In genomic region chr7:113607928-113608327, GRCm38 (mm10) we compare ENCODE assay signal across 9 mouse cellular contexts.
DNase-seq lines count a peak whose midpoint lies in the region; ATAC-seq and TF ChIP-seq lines count a peak whose summit lies in the region.
"Had no signal": no experiment of that assay in that cellular context is flagged by ENCODE, and none has a peak within 500 bp of the region (broad histone marks: within the 10 kb centered on the region; RNA-seq: fewer than 3 reads in every experiment).

No protein-coding gene starts in this region.

- no peak for ATAC-seq in lung, postnatal 0 days
- no peak for ATAC-seq in heart, postnatal 0 days (ENCODE audit: insufficient read depth, low read depth)
- no peak for ATAC-seq in limb, embryonic 14.5 days (ENCODE audit: low FRiP score, low read depth)
- no peak for ATAC-seq in stomach, postnatal 0 days (ENCODE audit: low FRiP score, low TSS enrichment)
- no peak for ATAC-seq in erythroid progenitor cell, adult 5-6 weeks (replicated peaks; ENCODE audit: low FRiP score, poor library complexity, severe bottlenecking)

- H3K27ac ChIP-seq in lung, postnatal 0 days (ENCODE audit: low read length) = no peak overlapping the region
- H3K27ac ChIP-seq in heart, postnatal 0 days (ENCODE audit: low read depth) = no peak overlapping the region
- no peak overlapping the region for H3K27ac ChIP-seq in limb, embryonic 14.5 days (replicated peaks; ENCODE audit: low read depth, low read length)
- no peak overlapping the region for H3K27ac ChIP-seq in stomach, postnatal 0 days (replicated peaks)
- H3K27ac ChIP-seq: limb, embryonic 15.5 days had no signal

- 23% methylated on average over 9 of the region's 9 CpGs for WGBS in lung, postnatal 0 days
- 32% methylated on average over 9 of the region's 9 CpGs for WGBS in heart, postnatal 0 days
- 33% methylated on average over 9 of the region's 9 CpGs for WGBS in limb, embryonic 14.5 days
- 36% methylated on average over 9 of the region's 9 CpGs for WGBS in stomach, postnatal 0 days

- H3K9me3 ChIP-seq in lung, postnatal 0 days (ENCODE audit: low read length) = no peaks in the 10 kb centered on the region
- H3K9me3 ChIP-seq in heart, postnatal 0 days (replicated peaks; ENCODE audit: control insufficient read depth, low read length) = no peaks in the 10 kb centered on the region; the same call in 1 of the 2 replicates
- H3K9me3 ChIP-seq in limb, embryonic 14.5 days (ENCODE audit: control insufficient read depth, low read length) = no peaks in the 10 kb centered on the region
- H3K9me3 ChIP-seq in stomach, postnatal 0 days (ENCODE audit: control insufficient read depth, low read length) = no peaks in the 10 kb centered on the region; the same call in 1 of the 2 replicates
- H3K9me3 ChIP-seq: limb, embryonic 15.5 days had no signal

- no peaks in the 10 kb centered on the region for H3K36me3 ChIP-seq in lung, postnatal 0 days (ENCODE audit: insufficient read depth, low read length)
- no peaks in the 10 kb centered on the region for H3K36me3 ChIP-seq in heart, postnatal 0 days (replicated peaks; ENCODE audit: control insufficient read depth, insufficient read depth, low read length)
- H3K36me3 ChIP-seq in limb, embryonic 14.5 days (ENCODE audit: control insufficient read depth, insufficient read depth, low read length) = no peaks in the 10 kb centered on the region
- H3K36me3 ChIP-seq in stomach, postnatal 0 days (ENCODE audit: control insufficient read depth, insufficient read depth, low read length) = no peaks in the 10 kb centered on the region
- H3K36me3 ChIP-seq: limb, embryonic 15.5 days had no signal

- no peak for DNase-seq in lung, postnatal 0 days (ENCODE audit: low spot score)
- no peak for DNase-seq in lung, postnatal 14 days
- peak; percentile 69 to 70 for DNase-seq in cerebellum, postnatal 25 days
- no peak for DNase-seq in heart, postnatal 0 days (ENCODE audit: low spot score)
- peak; percentile 11 for DNase-seq in limb, embryonic 14.5 days (ENCODE audit: low spot score)
- no peak for DNase-seq in stomach, postnatal 0 days (ENCODE audit: low spot score)
- no peak for DNase-seq in thymus, postnatal 14 days

- peak; percentile 39 for TF ChIP-seq CTCF in lung, postnatal 0 days (IDR thresholded peaks at IDR 0.05)
- TF ChIP-seq CTCF in heart, postnatal 0 days (IDR thresholded peaks at IDR 0.05; ENCODE audit: low read depth) = peak; percentile 49
- TF ChIP-seq CTCF in stomach, postnatal 0 days (IDR thresholded peaks at IDR 0.05; ENCODE audit: low read depth) = peak; percentile 53

- no peak overlapping the region for H3K4me3 ChIP-seq in lung, postnatal 0 days (ENCODE audit: low read depth, low read length)
- no peak overlapping the region for H3K4me3 ChIP-seq in heart, postnatal 0 days (ENCODE audit: low read depth, low read length)
- no peak overlapping the region for H3K4me3 ChIP-seq in limb, embryonic 14.5 days (replicated peaks; ENCODE audit: low read length)
- no peak overlapping the region for H3K4me3 ChIP-seq in stomach, postnatal 0 days (ENCODE audit: low read depth, low read length)
- H3K4me3 ChIP-seq: limb, embryonic 15.5 days had no signal

- TF ChIP-seq POLR2A in limb, embryonic 14.5 days (IDR thresholded peaks at IDR 0.05; ENCODE audit: borderline replicate concordance, extremely low read depth, insufficient read depth, insufficient read length) = no peak

- no peak overlapping the region for H3K4me2 ChIP-seq in lung, postnatal 0 days (replicated peaks; ENCODE audit: low read depth, low read length)
- no peak overlapping the region for H3K4me2 ChIP-seq in heart, postnatal 0 days (ENCODE audit: low read depth, low read length)
- H3K4me2 ChIP-seq in limb, embryonic 14.5 days (replicated peaks; ENCODE audit: low read depth, low read length, severe bottlenecking) = no peak overlapping the region
- H3K4me2 ChIP-seq in stomach, postnatal 0 days (replicated peaks; ENCODE audit: low read depth) = no peak overlapping the region
- H3K4me2 ChIP-seq: limb, embryonic 15.5 days had no signal

- no peak overlapping the region for H3K9ac ChIP-seq in lung, postnatal 0 days (replicated peaks; ENCODE audit: low read depth)
- no peak overlapping the region for H3K9ac ChIP-seq in heart, postnatal 0 days (replicated peaks; ENCODE audit: low read depth, low read length)
- no peak overlapping the region for H3K9ac ChIP-seq in limb, embryonic 14.5 days (ENCODE audit: low read depth, low read length, severe bottlenecking)
- no peak overlapping the region; the same call in 1 of the 2 replicates for H3K9ac ChIP-seq in stomach, postnatal 0 days (ENCODE audit: low read length)
- H3K9ac ChIP-seq: limb, embryonic 15.5 days had no signal

- TF ChIP-seq EP300 in lung, postnatal 0 days (IDR thresholded peaks at IDR 0.05) = no peak
- TF ChIP-seq EP300 in heart, postnatal 0 days (IDR thresholded peaks at IDR 0.05; ENCODE audit: low read depth) = no peak
- no peak for TF ChIP-seq EP300 in stomach, postnatal 0 days (optimal IDR thresholded peaks at IDR 0.05)

- no peaks in the 10 kb centered on the region for H3K4me1 ChIP-seq in lung, postnatal 0 days (ENCODE audit: insufficient read depth, low read depth, low read length)
- peaks cover 3% of the 10 kb centered on the region; the same call in 1 of the 2 replicates for H3K4me1 ChIP-seq in heart, postnatal 0 days (ENCODE audit: control insufficient read depth, insufficient read depth)
- no peaks in the 10 kb centered on the region for H3K4me1 ChIP-seq in limb, embryonic 14.5 days (ENCODE audit: control insufficient read depth, insufficient read depth, low read length)
- H3K4me1 ChIP-seq in stomach, postnatal 0 days (replicated peaks; ENCODE audit: control insufficient read depth, insufficient read depth) = no peaks in the 10 kb centered on the region
- H3K4me1 ChIP-seq: limb, embryonic 15.5 days had no signal

- no peaks in the 10 kb centered on the region for H3K27me3 ChIP-seq in lung, postnatal 0 days (replicated peaks; ENCODE audit: insufficient read depth, low read length)
- no peaks in the 10 kb centered on the region for H3K27me3 ChIP-seq in heart, postnatal 0 days (ENCODE audit: control insufficient read depth, insufficient read depth, low read length)
- H3K27me3 ChIP-seq in limb, embryonic 14.5 days (ENCODE audit: control insufficient read depth, insufficient read depth, low read length) = no peaks in the 10 kb centered on the region
- H3K27me3 ChIP-seq in stomach, postnatal 0 days (ENCODE audit: control insufficient read depth, insufficient read depth, low read length) = no peaks in the 10 kb centered on the region
- H3K27me3 ChIP-seq: limb, embryonic 15.5 days had no signal

Comparison
In these comparisons a context has a peak if more than half of its experiments do, and no peak if none do; other contexts are left out.
1. DNase-seq: peak in cerebellum, postnatal 25 days (2 of 2) and limb, embryonic 14.5 days (single experiment); none in lung, postnatal 0 days (single experiment), lung, postnatal 14 days (single experiment), heart, postnatal 0 days (single experiment), stomach, postnatal 0 days (single experiment) and thymus, postnatal 14 days (single experiment).
2. Peak in every context shown above with its lines, with median percentiles within 50 percentile points of each other: CTCF ChIP-seq.